Mouse (Mus musculus) heart, embryonic 13.5 days (tissue): ENCODE results near the gene Tspan4. TPM values are rescaled to one million over a fixed set of nuclear protein-coding genes. Genes with fewer than 3 reads are reported as not detected.

Experiments used
- ATAC-seq: fragments of 200-750 bp; cut with Nextera tagmentation; 2 replicates; pipeline ENCODE4 v1.8.0; 2017; ENCODE audit warnings: moderate TSS enrichment; ENCODE audit not compliant: insufficient number of reproducible peaks, low FRiP score, low TSS enrichment; ENCODE audit errors: extremely low read depth
- H3K27ac ChIP-seq: fragments of 300-500 bp; sonication (generic); replicated peaks from 2 replicates; pipeline ENCODE4 v1.5.1; 2015; ENCODE audit warnings: moderate library complexity, mild to moderate bottlenecking, inconsistent platforms
- H3K27me3 ChIP-seq: fragments of 300-500 bp; sonication (generic); replicated peaks from 2 replicates; pipeline ENCODE4 v1.6.1; 2015; ENCODE audit warnings: mild to moderate bottlenecking, inconsistent platforms
- H3K36me3 ChIP-seq: fragments of 300-500 bp; sonication (generic); 2 replicates; pipeline ENCODE4 v1.6.1; 2015; ENCODE audit warnings: mild to moderate bottlenecking, inconsistent platforms
- H3K4me1 ChIP-seq: fragments of 300-500 bp; sonication (generic); 2 replicates; pipeline ENCODE4 v1.6.1; 2015; ENCODE audit warnings: inconsistent platforms
- H3K4me2 ChIP-seq: fragments of 300-500 bp; sonication (generic); 2 replicates; pipeline ENCODE4 v1.6.1; 2015; ENCODE audit warnings: inconsistent platforms, mild to moderate bottlenecking, moderate library complexity
- H3K4me3 ChIP-seq: fragments of 300-500 bp; sonication (generic); 2 replicates; pipeline ENCODE4 v1.5.1; 2015; ENCODE audit warnings: moderate library complexity, mild to moderate bottlenecking, inconsistent platforms
- H3K9ac ChIP-seq: fragments of 300-500 bp; sonication (generic); 2 replicates; pipeline ENCODE4 v1.6.1; 2015; ENCODE audit warnings: inconsistent platforms, mild to moderate bottlenecking, moderate library complexity
- H3K9me3 ChIP-seq: fragments of 300-500 bp; sonication (generic); 2 replicates; pipeline ENCODE4 v1.6.1; 2016; ENCODE audit warnings: inconsistent platforms
- WGBS: fragments of 180-500 bp; shearing (Covaris S2); methylation state at CpG from one replicate; pipeline ENCODE4 v1.1.7; 2015; ENCODE audit warnings: mixed read lengths; 5-methylcytosine and 5-hydroxymethylcytosine counted together
- polyA plus RNA-seq: library from polyadenylated mRNA; unstranded; fragments of >200 nt; fragmentation: Nextera tagmentation; extraction: Ambion mirVana; gene quantifications from 2 replicates; pipeline ENCODE4 v1.2.1, GENCODE M21; 2015

Gene Tspan4
- polyA plus RNA-seq, 1 experiment from 2014 or later, result 64.5 TPM

- Histone ChIP-seq H3K9ac (peak overlapping the region; percentile 51), H3K9me3 (no peaks in the 10 kb centered on the region), H3K27ac (peak overlapping the region; percentile 74), H3K4me2 (peak overlapping the region; percentile 61), H3K27me3 (peaks cover 67% of the 10 kb centered on the region), H3K36me3 (peaks cover 7% of the 10 kb centered on the region; the same call in 1 of the 2 replicates), H3K4me3 (peak overlapping the region; percentile 35), H3K4me1 (peaks cover 69% of the 10 kb centered on the region)
- ATAC-seq, result no peak
- 28% methylated on average over 12 of the region's 12 CpGs for WGBS
Observed at GRCm38 (mm10) chr7:141463824-141464602, 11.0 kb upstream of the Tspan4 start.

- WGBS, result 7% methylated on average over 38 of the region's 38 CpGs
- H3K9me3 ChIP-seq, result no peaks in the 10 kb centered on the region
- no peak for ATAC-seq
- peaks cover 7% of the 10 kb centered on the region for H3K36me3 ChIP-seq
- peak overlapping the region; percentile 61 for H3K4me2 ChIP-seq
- peak overlapping the region; percentile 50 for H3K9ac ChIP-seq
- peaks cover 60% of the 10 kb centered on the region for H3K27me3 ChIP-seq
- H3K4me3 ChIP-seq, result peak overlapping the region; percentile 35
- peaks cover 76% of the 10 kb centered on the region for H3K4me1 ChIP-seq
- H3K27ac ChIP-seq, result peak overlapping the region; percentile 74
Observed at GRCm38 (mm10) chr7:141464603-141465201, 10.3 kb upstream of the Tspan4 start.

GRCm38 (mm10) chr7:141465388-141466044 is 9.5 kb upstream of the Tspan4 start:
- peak overlapping the region; percentile 50; the same call in 1 of the 2 replicates for H3K9ac ChIP-seq

GRCm38 (mm10) chr7:141466045-141466394 is 9.0 kb upstream of the Tspan4 start:
- peaks cover 82% of the 10 kb centered on the region for H3K4me1 ChIP-seq
- H3K27ac ChIP-seq, result peak overlapping the region; percentile 59
- H3K9me3 ChIP-seq, result no peaks in the 10 kb centered on the region
- no peak for ATAC-seq
- no peak overlapping the region for H3K4me3 ChIP-seq
- H3K27me3 ChIP-seq, result peaks cover 51% of the 10 kb centered on the region
- peak overlapping the region; percentile 50; the same call in 1 of the 2 replicates for H3K9ac ChIP-seq
- 59% methylated on average over 7 of the region's 7 CpGs for WGBS
- peak overlapping the region; percentile 61; the same call in 1 of the 2 replicates for H3K4me2 ChIP-seq
- peaks cover 19% of the 10 kb centered on the region for H3K36me3 ChIP-seq

More at GRCm38 (mm10) chr7:141465388-141466044, 9.5 kb upstream of the Tspan4 start:
- peaks cover 56% of the 10 kb centered on the region for H3K27me3 ChIP-seq
- peak overlapping the region; percentile 59 for H3K27ac ChIP-seq
- WGBS, result 35% methylated on average over 9 of the region's 10 CpGs
- H3K4me1 ChIP-seq, result peaks cover 83% of the 10 kb centered on the region
- H3K36me3 ChIP-seq, result peaks cover 14% of the 10 kb centered on the region
- H3K9me3 ChIP-seq, result no peaks in the 10 kb centered on the region
- H3K4me3 ChIP-seq, result peak overlapping the region; percentile 35; the same call in 1 of the 2 replicates
- peak overlapping the region; percentile 61 for H3K4me2 ChIP-seq
- ATAC-seq, result no peak

GRCm38 (mm10) chr7:141466607-141467148 is 8.4 kb upstream of the Tspan4 start:
- Histone ChIP-seq H3K4me2 (peak overlapping the region; percentile 84), H3K4me3 (peak overlapping the region; percentile 82), H3K36me3 (peaks cover 26% of the 10 kb centered on the region), H3K9me3 (no peaks in the 10 kb centered on the region), H3K4me1 (peaks cover 76% of the 10 kb centered on the region), H3K27ac (peak overlapping the region; percentile 94), H3K9ac (peak overlapping the region; percentile 94), H3K27me3 (peaks cover 45% of the 10 kb centered on the region)
- no peak for ATAC-seq
- 57% methylated on average over 10 of the region's 10 CpGs for WGBS

- Histone ChIP-seq H3K4me2 (peak within 1 kb of the TSS; percentile 84), H3K9me3 (no peaks in the 10 kb centered on the region), H3K4me3 (peak within 1 kb of the TSS; percentile 82), H3K9ac (peak within 1 kb of the TSS; percentile 94), H3K27me3 (peaks cover 37% of the 10 kb centered on the region), H3K36me3 (peaks cover 34% of the 10 kb centered on the region), H3K4me1 (peaks cover 68% of the 10 kb centered on the region), H3K27ac (peak within 1 kb of the TSS; percentile 94)
- WGBS, result under 1% methylated on average over 52 of the region's 52 CpGs
- peak; percentile 71 for ATAC-seq
Observed at GRCm38 (mm10) chr7:141467230-141468030, 7.6 kb upstream of the Tspan4 start, which contains the start of gene Cd151. Cd151 (plus strand) TSS chr7:141467392.

GRCm38 (mm10) chr7:141468164-141468521 is 6.9 kb upstream of the Tspan4 start:
- peaks cover 70% of the 10 kb centered on the region for H3K4me1 ChIP-seq
- WGBS, result 16% methylated on average over 5 of the region's 5 CpGs
- ATAC-seq, result no peak

GRCm38 (mm10) chr7:141468522-141469211 is 6.4 kb upstream of the Tspan4 start:
- ATAC-seq, result peak; percentile 64
- Histone ChIP-seq H3K4me1 (peaks cover 69% of the 10 kb centered on the region), H3K36me3 (peaks cover 39% of the 10 kb centered on the region), H3K27ac (peak overlapping the region; percentile 94), H3K9ac (peak overlapping the region; percentile 94), H3K9me3 (no peaks in the 10 kb centered on the region), H3K4me2 (peak overlapping the region; percentile 84), H3K4me3 (peak overlapping the region; percentile 82), H3K27me3 (peaks cover 25% of the 10 kb centered on the region)
- WGBS, result 2% methylated on average over 8 of the region's 8 CpGs

More at GRCm38 (mm10) chr7:141468164-141468521, 6.9 kb upstream of the Tspan4 start:
- Histone ChIP-seq H3K27ac (peak overlapping the region; percentile 94), H3K4me2 (peak overlapping the region; percentile 84), H3K4me3 (peak overlapping the region; percentile 82), H3K36me3 (peaks cover 39% of the 10 kb centered on the region), H3K9me3 (no peaks in the 10 kb centered on the region), H3K9ac (peak overlapping the region; percentile 94), H3K27me3 (peaks cover 30% of the 10 kb centered on the region)

GRCm38 (mm10) chr7:141469352-141469751 is 5.7 kb upstream of the Tspan4 start:
- 82% methylated on average over 6 of the region's 6 CpGs for WGBS
- Histone ChIP-seq H3K4me3 (peak overlapping the region; percentile 82), H3K4me1 (peaks cover 69% of the 10 kb centered on the region)

More at GRCm38 (mm10) chr7:141469352-141469751, 5.7 kb upstream of the Tspan4 start:
- H3K27ac ChIP-seq, result peak overlapping the region; percentile 94
- peak overlapping the region; percentile 84 for H3K4me2 ChIP-seq
- H3K36me3 ChIP-seq, result peaks cover 39% of the 10 kb centered on the region
- peaks cover 18% of the 10 kb centered on the region for H3K27me3 ChIP-seq
- no peaks in the 10 kb centered on the region for H3K9me3 ChIP-seq
- peak overlapping the region; percentile 94 for H3K9ac ChIP-seq
- ATAC-seq, result no peak
